Mouse (Mus musculus) embryonic fibroblast, embryonic 13.5 days (primary cell): Measurements from ENCODE around the gene Sbf2. TPM values are rescaled to one million over a fixed set of nuclear protein-coding genes. Genes with fewer than 3 reads are reported as not detected.

Source experiments
- H3K27ac ChIP-seq: 2 replicates; pipeline ENCODE4 v1.5.1; 2012; ENCODE audit warnings: low read length, control low read depth, inconsistent platforms; ENCODE audit not compliant: insufficient read depth
- H3K4me1 ChIP-seq: 2 replicates; pipeline ENCODE4 v1.6.1; 2011; ENCODE audit warnings: low read length; ENCODE audit not compliant: control insufficient read depth, insufficient read depth
- H3K4me3 ChIP-seq: 2 replicates; pipeline ENCODE4 v1.5.1; 2011; ENCODE audit warnings: mild to moderate bottlenecking, control low read depth, low read length; ENCODE audit not compliant: insufficient read depth
- CTCF ChIP-seq: IDR thresholded peaks from 2 replicates; pipeline ENCODE4 v1.5.1; 2011; ENCODE audit warnings: mild to moderate bottlenecking, control low read depth, low read length, moderate library complexity, borderline replicate concordance; ENCODE audit not compliant: insufficient read depth
- POLR2A ChIP-seq: IDR thresholded peaks from 2 replicates; pipeline ENCODE4 v1.6.1; 2011; ENCODE audit warnings: low read depth, mild to moderate bottlenecking, control low read depth, low read length, moderate library complexity
- polyA plus RNA-seq: library from polyadenylated mRNA; stranded (reverse); fragments of >200 nt; gene quantifications from 2 replicates; pipeline ENCODE4 v1.2.4, GENCODE M21; 2011; ENCODE audit warnings: low read depth; ENCODE audit not compliant: missing spikeins, insufficient read length

Sbf2 gene
- polyA plus RNA-seq, 1 experiment: 55.5 TPM

DNA sequence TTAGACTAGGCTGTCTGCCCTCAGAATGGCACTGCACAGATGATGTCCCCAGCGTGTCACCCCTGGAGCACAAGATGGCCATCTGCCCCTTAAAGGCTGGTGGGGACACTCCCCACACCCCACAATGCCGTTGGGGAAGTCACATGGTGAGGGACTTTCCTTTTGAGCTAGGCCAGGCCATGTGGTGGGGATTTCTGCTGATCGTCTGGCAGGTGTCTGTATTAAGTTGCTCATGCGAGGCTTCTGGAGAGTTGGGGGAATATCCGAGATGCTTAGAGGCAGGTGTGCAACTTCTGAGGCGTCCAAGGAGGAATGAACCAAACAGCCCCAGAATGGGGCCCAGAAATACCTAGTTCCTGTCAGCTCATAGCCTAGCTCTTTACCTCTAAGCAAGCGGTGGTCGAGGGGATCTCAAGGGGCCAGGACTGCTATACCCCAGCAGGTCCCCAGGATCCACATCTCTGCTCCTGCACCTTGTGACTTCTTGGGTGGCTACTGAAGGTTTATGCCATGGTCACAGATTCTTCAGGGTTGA is 328.5 kb downstream of the Sbf2 start:
- H3K4me1 ChIP-seq: peaks cover 26% of the 10 kb centered on the region

GRCm38 (mm10) chr7:110285849-110286151 is 328.9 kb downstream of the Sbf2 start:
- TF ChIP-seq CTCF (no peak), POLR2A (no peak)
- peaks cover 26% of the 10 kb centered on the region for H3K4me1 ChIP-seq
- no peak overlapping the region for H3K4me3 ChIP-seq
- no peak overlapping the region for H3K27ac ChIP-seq

More for the DNA sequence above, 328.5 kb downstream of the Sbf2 start:
- no peak overlapping the region for H3K4me3 ChIP-seq
- TF ChIP-seq POLR2A (no peak), CTCF (no peak)
- no peak overlapping the region for H3K27ac ChIP-seq

DNA sequence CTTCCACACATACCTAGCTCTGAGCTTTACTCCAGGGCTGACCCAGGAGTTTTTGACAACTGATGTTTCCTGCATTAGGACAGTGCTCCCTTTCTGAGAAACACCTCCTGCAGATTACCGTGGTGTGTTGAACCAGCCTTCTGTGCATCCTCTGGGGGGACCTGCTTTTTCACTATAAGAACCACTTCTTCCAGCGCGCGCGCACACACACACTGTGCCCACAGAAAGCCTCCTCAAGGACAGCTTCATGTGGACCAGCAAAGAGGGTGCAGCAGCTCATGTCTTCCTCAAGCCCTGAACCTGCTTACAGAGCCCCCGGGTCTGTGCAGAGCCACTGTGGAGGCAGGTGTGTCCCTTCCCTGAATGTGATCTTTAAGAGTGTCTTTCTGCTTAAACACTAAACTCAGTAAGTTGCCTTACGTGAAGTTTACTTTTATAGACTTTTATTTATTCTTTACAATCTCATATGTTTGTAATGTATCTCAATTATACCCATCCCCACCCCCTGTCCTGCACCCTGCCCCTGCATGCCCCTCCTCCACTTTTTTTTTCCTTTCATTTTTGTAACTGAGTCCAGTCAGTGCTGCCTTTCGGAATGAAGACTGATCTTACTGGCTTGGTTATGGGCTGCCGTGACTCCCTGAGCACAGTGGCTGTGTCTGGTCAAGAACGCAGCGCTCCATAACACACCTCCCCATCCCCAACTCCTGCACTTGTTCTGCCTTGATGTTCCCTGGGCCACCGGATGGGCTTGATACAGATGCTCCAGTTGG is 329.5 kb downstream of the Sbf2 start:
- Histone ChIP-seq H3K27ac (no peak overlapping the region), H3K4me3 (no peak overlapping the region), H3K4me1 (peaks cover 26% of the 10 kb centered on the region)
- no peak for TF ChIP-seq CTCF
- TF ChIP-seq POLR2A: no peak

DNA sequence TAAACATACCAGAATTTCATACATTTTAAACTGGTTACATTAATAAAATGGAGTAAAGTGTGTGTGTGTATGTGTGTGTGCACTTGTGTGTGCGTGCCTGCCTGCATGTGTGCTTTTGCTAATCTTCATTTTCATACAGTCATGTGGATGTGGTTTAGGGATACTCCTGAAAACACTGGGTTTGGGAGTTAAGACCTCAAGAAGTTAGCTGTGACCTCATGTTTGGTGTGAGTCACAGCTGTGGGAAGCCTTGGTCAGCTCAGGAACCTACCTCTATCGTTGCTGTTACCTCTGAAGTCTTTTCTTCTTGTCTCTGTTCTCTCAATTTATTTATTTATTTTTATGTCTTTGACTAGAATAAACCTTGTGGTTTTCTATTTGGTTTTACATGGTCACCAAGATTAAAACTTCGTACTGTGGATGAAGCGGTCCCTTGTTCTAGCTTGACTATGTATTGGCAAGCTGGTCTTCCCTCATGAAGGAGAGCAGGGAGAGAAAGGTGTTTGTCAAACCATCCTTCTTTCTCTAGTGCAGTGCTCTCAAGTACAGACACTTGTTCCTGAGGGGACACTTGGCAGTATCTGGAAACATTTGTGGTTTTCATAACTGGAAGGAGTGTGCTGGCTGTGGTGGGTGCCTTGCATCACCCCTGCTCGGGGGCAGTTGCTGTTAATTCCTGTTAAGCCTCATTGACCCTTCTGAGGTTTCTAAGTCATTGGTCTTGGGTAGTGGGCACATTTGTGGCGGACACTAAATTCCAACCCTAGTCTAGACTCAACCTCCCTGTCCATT is 331.0 kb downstream of the Sbf2 start:
- H3K4me3 ChIP-seq: no peak overlapping the region
- H3K4me1 ChIP-seq: peaks cover 16% of the 10 kb centered on the region
- H3K27ac ChIP-seq: peak overlapping the region; percentile 16; the same call in 1 of the 2 replicates
- TF ChIP-seq POLR2A (no peak), CTCF (no peak)

GRCm38 (mm10) chr7:110282797-110283196 is 331.9 kb downstream of the Sbf2 start:
- Histone ChIP-seq H3K27ac (no peak overlapping the region), H3K4me1 (peaks cover 9% of the 10 kb centered on the region; the same call in 1 of the 2 replicates), H3K4me3 (no peak overlapping the region)
- no peak for TF ChIP-seq CTCF

- TF ChIP-seq CTCF: no peak
- TF ChIP-seq POLR2A: no peak
- no peak overlapping the region for H3K4me3 ChIP-seq
Observed at GRCm38 (mm10) chr7:110281435-110282256, 333.1 kb downstream of the Sbf2 start.

GRCm38 (mm10) chr7:110279183-110279582 is 335.5 kb downstream of the Sbf2 start:
- peaks cover 5% of the 10 kb centered on the region; the same call in 1 of the 2 replicates for H3K4me1 ChIP-seq
- H3K4me3 ChIP-seq: no peak overlapping the region
- no peak overlapping the region for H3K27ac ChIP-seq
- TF ChIP-seq CTCF (no peak), POLR2A (no peak)

More at GRCm38 (mm10) chr7:110281435-110282256, 333.1 kb downstream of the Sbf2 start:
- Histone ChIP-seq H3K4me1 (peaks cover 5% of the 10 kb centered on the region; the same call in 1 of the 2 replicates), H3K27ac (no peak overlapping the region)

DNA sequence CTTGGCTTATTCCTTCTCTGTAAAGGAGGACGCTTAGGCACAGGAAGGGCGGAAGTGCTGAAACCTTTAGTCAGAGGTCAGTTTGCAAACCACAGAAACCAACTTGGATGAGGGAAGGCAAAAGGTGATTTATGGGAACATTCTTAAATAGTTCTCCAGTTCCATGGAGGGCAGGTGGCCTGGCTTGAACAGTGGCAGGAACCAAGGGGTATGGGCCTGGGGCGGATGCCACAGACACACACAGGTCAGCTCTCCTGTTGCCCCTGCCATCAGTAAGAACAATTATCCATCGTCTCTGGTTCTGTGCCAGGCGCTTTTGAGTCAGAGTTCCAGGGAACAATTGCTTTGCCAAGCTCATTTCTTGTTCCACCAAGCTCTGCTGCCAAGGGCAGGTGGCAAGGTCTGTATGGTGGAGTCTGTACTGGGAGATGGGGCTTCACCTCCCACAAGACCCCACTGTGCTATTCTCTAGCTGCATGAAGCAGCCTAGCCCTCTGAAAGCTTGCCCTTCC is 336.9 kb downstream of the Sbf2 start:
- peaks cover 5% of the 10 kb centered on the region; the same call in 1 of the 2 replicates for H3K4me1 ChIP-seq
- no peak for TF ChIP-seq POLR2A
- no peak overlapping the region for H3K27ac ChIP-seq
- no peak overlapping the region for H3K4me3 ChIP-seq

GRCm38 (mm10) chr7:110272434-110272833 is 342.3 kb downstream of the Sbf2 start:
- TF ChIP-seq CTCF (no peak), POLR2A (no peak)
- peaks cover under 1% of the 10 kb centered on the region; the same call in 1 of the 2 replicates for H3K4me1 ChIP-seq
- H3K27ac ChIP-seq: no peak overlapping the region
- H3K4me3 ChIP-seq: no peak overlapping the region
